Mouse (Mus musculus) embryonic facial prominence, embryonic 13.5 days (tissue): ENCODE data around the gene Hsd17b11. TPM values are rescaled to one million over a fixed set of nuclear protein-coding genes. Genes with fewer than 3 reads are reported as not detected.
"Not testable (repeated sequence)": the region's sequence is repeated elsewhere in the genome, so short reads cannot be mapped to it uniquely, and the experiment has no call there.

ENCODE experiments used
- ATAC-seq: fragments of 200-750 bp; cut with Nextera tagmentation; 2 replicates; pipeline ENCODE4 v1.8.0; 2017; ENCODE audit warnings: low read depth; ENCODE audit not compliant: insufficient number of reproducible peaks, insufficient read depth, low FRiP score, low TSS enrichment
- H3K27ac ChIP-seq: fragments of 300-500 bp; sonication (generic); 2 replicates; pipeline ENCODE4 v1.5.1; 2015; ENCODE audit warnings: moderate library complexity, mild to moderate bottlenecking, inconsistent platforms
- H3K27me3 ChIP-seq: fragments of 300-500 bp; sonication (generic); 2 replicates; pipeline ENCODE4 v1.6.1; 2015; ENCODE audit warnings: mild to moderate bottlenecking, inconsistent platforms
- H3K36me3 ChIP-seq: fragments of 300-500 bp; sonication (generic); 2 replicates; pipeline ENCODE4 v1.6.1; 2015; ENCODE audit warnings: mild to moderate bottlenecking, inconsistent platforms
- H3K4me1 ChIP-seq: fragments of 300-500 bp; sonication (generic); 2 replicates; pipeline ENCODE4 v1.6.1; 2015; ENCODE audit warnings: inconsistent platforms
- H3K4me2 ChIP-seq: fragments of 300-500 bp; sonication (generic); 2 replicates; pipeline ENCODE4 v1.6.1; 2015; ENCODE audit warnings: moderate library complexity, mild to moderate bottlenecking, inconsistent platforms
- H3K4me3 ChIP-seq: fragments of 300-500 bp; sonication (generic); 2 replicates; pipeline ENCODE4 v1.5.1; 2015; ENCODE audit warnings: mild to moderate bottlenecking, inconsistent platforms
- H3K9ac ChIP-seq: fragments of 300-500 bp; sonication (generic); 2 replicates; pipeline ENCODE4 v1.6.1; 2015; ENCODE audit warnings: mild to moderate bottlenecking, inconsistent platforms
- H3K9me3 ChIP-seq: fragments of 300-500 bp; sonication (generic); 2 replicates; pipeline ENCODE4 v1.6.1; 2016; ENCODE audit warnings: inconsistent platforms
- WGBS: fragments of 180-500 bp; shearing (Covaris S2); methylation state at CpG from one replicate; pipeline ENCODE4 v1.1.7; 2015; ENCODE audit warnings: mixed read lengths; 5-methylcytosine and 5-hydroxymethylcytosine counted together
- polyA plus RNA-seq: library from polyadenylated mRNA; unstranded; fragments of >200 nt; fragmentation: Nextera tagmentation; extraction: Ambion mirVana; gene quantifications from 2 replicates; pipeline ENCODE4 v1.2.1, GENCODE M21; 2015

The Hsd17b11 gene
- polyA plus RNA-seq, 1 experiment from 2014 or later: 2.8 TPM

DNA sequence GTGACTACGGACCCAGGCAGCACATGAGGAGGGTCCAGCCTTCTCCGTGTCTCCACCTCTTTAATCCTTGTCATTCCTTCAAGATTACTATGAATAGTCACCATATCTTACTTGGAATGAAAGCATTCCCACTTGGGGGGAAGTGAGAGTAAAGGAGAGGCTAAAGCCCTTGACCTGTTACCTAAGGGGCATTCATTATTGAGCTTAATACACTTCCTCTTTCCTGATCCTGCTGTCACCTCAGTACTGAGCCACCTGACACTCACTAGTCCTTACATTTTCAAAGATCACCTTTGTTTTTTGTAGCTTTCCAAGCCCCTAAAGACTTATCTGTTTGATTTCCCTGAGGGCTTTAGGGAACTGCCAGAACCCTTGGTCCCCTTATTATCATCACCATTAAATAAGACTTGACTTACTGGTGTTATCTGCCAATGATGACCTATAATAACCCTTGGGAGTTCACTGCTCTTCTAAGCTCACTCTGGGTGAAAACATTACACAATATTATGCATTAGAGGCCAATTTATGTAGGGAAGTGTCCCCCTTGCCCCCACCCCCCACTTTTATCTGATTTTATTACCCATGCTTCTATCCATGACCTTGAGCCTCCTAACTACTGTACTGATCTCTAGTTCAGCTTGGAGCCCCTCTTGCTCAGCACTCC is 10.8 kb upstream of the Hsd17b11 start:
- no peaks in the 10 kb centered on the region for H3K4me1 ChIP-seq
- H3K27me3 ChIP-seq: no peaks in the 10 kb centered on the region
- no peak overlapping the region for H3K9ac ChIP-seq
- H3K36me3 ChIP-seq: no peaks in the 10 kb centered on the region
- no peak overlapping the region for H3K4me2 ChIP-seq
- H3K27ac ChIP-seq: no peak overlapping the region
- 85% methylated on average over 2 of the region's 2 CpGs for WGBS
- no peaks in the 10 kb centered on the region for H3K9me3 ChIP-seq
- H3K4me3 ChIP-seq: no peak overlapping the region
- ATAC-seq: no peak

DNA sequence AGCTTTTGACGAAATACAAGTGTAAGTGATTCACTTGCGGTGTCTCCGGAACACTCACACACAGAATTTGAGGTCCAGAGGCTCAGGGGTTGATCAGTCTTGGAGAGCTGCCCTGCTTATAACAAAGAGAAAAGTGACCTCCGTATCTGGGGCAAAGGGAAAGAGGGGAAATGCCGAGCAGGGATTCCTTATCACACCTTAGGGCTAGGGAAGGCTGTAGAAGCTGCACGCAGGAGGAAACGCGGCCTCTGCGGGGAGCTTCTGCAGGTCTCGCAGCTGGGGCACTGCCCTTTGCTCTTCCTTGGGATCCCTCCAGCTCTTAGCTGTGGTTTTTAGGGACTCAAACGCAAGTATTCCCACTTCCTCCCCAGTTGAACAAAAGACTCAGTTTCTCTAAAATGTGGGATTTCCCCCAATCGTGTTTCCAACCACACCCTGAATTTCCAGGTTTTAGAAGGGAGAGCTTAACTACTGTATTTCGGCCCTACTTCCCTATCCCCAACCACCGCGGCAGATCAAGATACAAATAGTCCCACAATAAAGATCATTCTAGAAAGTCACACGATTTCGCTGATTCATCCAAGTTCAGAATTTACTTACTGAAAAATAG is 3.6 kb upstream of the Hsd17b11 start:
- peaks cover 15% of the 10 kb centered on the region for H3K27me3 ChIP-seq

DNA sequence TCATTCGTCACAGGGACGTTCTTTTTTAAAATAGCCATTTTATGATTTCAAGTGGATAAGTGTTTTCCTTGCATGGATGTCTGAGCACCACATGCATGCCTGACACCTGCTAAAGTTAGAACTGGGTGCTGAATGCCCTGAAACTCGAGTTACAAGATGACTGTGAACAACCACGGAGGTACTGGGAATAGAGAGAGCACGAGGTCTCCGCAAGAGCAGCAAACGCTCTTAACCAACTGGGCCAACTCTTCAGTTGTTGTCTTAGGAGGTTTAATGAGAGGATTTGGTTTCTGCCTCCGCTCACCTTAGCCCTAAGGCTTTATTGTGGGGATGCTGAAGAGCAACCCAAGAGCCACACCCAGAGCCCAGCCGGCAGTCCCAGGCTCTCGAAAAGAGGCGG is 3.0 kb upstream of the Hsd17b11 start:
- Histone ChIP-seq H3K27me3 (peaks cover 15% of the 10 kb centered on the region), H3K4me2 (no peak overlapping the region), H3K9ac (no peak overlapping the region), H3K36me3 (no peaks in the 10 kb centered on the region), H3K4me3 (no peak overlapping the region), H3K4me1 (peaks cover 20% of the 10 kb centered on the region; the same call in 1 of the 2 replicates), H3K27ac (no peak overlapping the region), H3K9me3 (no peaks in the 10 kb centered on the region)
- no peak for ATAC-seq
- WGBS: 51% methylated on average over 11 of the region's 11 CpGs

More for the DNA sequence above, 3.6 kb upstream of the Hsd17b11 start:
- Histone ChIP-seq H3K27ac (no peak overlapping the region), H3K4me2 (no peak overlapping the region), H3K4me3 (no peak overlapping the region), H3K36me3 (no peaks in the 10 kb centered on the region), H3K4me1 (peaks cover 20% of the 10 kb centered on the region; the same call in 1 of the 2 replicates), H3K9me3 (no peaks in the 10 kb centered on the region), H3K9ac (no peak overlapping the region)
- 37% methylated on average over 17 of the region's 17 CpGs for WGBS
- ATAC-seq: no peak

- peaks cover 20% of the 10 kb centered on the region; the same call in 1 of the 2 replicates for H3K4me1 ChIP-seq
- peaks cover 15% of the 10 kb centered on the region for H3K27me3 ChIP-seq
- H3K4me3 ChIP-seq, H3K9me3 ChIP-seq, H3K9ac ChIP-seq, H3K27ac ChIP-seq, H3K36me3 ChIP-seq, H3K4me2 ChIP-seq, ATAC-seq: not testable (repeated sequence)
- WGBS: 72% methylated on average over 5 of the region's 5 CpGs
Observed at GRCm38 (mm10) chr5:104024193-104024592, 2.5 kb upstream of the Hsd17b11 start.

- ATAC-seq: no peak
- H3K9me3 ChIP-seq: no peaks in the 10 kb centered on the region
- no peak overlapping the region for H3K9ac ChIP-seq
- peaks cover 15% of the 10 kb centered on the region for H3K27me3 ChIP-seq
- H3K27ac ChIP-seq: no peak overlapping the region
- no peaks in the 10 kb centered on the region for H3K36me3 ChIP-seq
- H3K4me2 ChIP-seq: no peak overlapping the region
- 73% methylated on average over 8 of the region's 8 CpGs for WGBS
- H3K4me3 ChIP-seq: no peak overlapping the region
- H3K4me1 ChIP-seq: peaks cover 20% of the 10 kb centered on the region; the same call in 1 of the 2 replicates
Observed at GRCm38 (mm10) chr5:104023289-104024020, 1.7 kb upstream of the Hsd17b11 start.

- Histone ChIP-seq H3K27ac (no peak overlapping the region), H3K4me2 (peak overlapping the region; percentile 71), H3K27me3 (peaks cover 15% of the 10 kb centered on the region), H3K36me3 (peaks cover 5% of the 10 kb centered on the region; the same call in 1 of the 2 replicates), H3K4me3 (no peak overlapping the region), H3K4me1 (peaks cover 20% of the 10 kb centered on the region; the same call in 1 of the 2 replicates), H3K9me3 (no peaks in the 10 kb centered on the region), H3K9ac (no peak overlapping the region)
- 30% methylated on average over 5 of the region's 5 CpGs for WGBS
- no peak for ATAC-seq
Observed at GRCm38 (mm10) chr5:104022558-104022957, 839 bp upstream of the Hsd17b11 start.

DNA sequence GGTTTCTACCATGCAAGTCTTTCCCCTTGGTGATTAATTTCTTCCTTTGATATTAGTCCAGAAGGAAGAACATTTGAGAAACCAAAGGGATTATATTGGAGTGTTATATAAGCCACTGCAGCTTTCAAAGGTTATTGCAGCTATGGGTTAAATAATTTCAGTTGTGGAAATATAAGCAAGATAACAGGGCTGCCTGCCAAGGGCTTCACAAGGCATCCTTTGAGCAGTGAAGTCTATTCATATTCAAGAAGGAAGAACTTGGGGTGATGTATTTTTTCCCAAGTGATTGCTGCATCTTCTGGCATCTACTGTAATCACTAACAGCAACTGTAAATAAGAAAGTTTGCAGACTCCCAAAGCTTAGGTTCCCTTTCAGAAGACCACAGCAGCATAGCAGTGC is 10.3 kb downstream of the Hsd17b11 start:
- no peaks in the 10 kb centered on the region for H3K9me3 ChIP-seq
- no peak overlapping the region for H3K4me3 ChIP-seq
- H3K27me3 ChIP-seq: no peaks in the 10 kb centered on the region
- no peak for ATAC-seq
- no peak overlapping the region for H3K9ac ChIP-seq
- H3K27ac ChIP-seq: no peak overlapping the region
- H3K4me1 ChIP-seq: no peaks in the 10 kb centered on the region
- peaks cover 4% of the 10 kb centered on the region; the same call in 1 of the 2 replicates for H3K36me3 ChIP-seq
- no peak overlapping the region for H3K4me2 ChIP-seq

DNA sequence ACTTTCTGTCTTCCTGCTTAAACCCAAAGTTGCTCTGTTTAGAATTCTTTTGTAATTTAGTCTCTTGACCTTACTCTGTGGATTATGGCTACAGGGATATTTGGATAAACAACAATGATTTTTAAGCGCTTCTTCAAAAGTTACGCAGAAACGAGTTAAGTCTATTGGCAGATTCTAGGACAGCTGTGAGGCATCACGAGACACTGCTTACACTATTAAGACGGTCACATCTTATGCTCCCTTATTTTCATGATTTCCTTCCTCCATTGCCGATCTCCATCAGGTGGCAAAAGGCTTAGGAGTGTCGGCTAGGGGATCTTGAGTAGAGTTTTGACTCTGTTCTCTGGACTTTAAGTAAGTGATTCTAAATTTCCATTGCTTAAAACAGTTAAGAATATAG is 11.5 kb downstream of the Hsd17b11 start:
- H3K36me3 ChIP-seq: no peaks in the 10 kb centered on the region; the same call in 1 of the 2 replicates
- no peaks in the 10 kb centered on the region for H3K4me1 ChIP-seq
- no peaks in the 10 kb centered on the region for H3K27me3 ChIP-seq
- no peaks in the 10 kb centered on the region for H3K9me3 ChIP-seq
- ATAC-seq: no peak
- no peak overlapping the region for H3K4me3 ChIP-seq
- no peak overlapping the region for H3K4me2 ChIP-seq
- H3K27ac ChIP-seq: no peak overlapping the region
- H3K9ac ChIP-seq: no peak overlapping the region
- WGBS: 91% methylated on average over 7 of the region's 7 CpGs

GRCm38 (mm10) chr5:104009421-104009820 is 12.3 kb downstream of the Hsd17b11 start:
- WGBS: 88% methylated on average over 3 of the region's 3 CpGs
- Histone ChIP-seq H3K9ac (no peak overlapping the region), H3K27ac (no peak overlapping the region), H3K4me1 (no peaks in the 10 kb centered on the region), H3K36me3 (no peaks in the 10 kb centered on the region; the same call in 1 of the 2 replicates), H3K9me3 (no peaks in the 10 kb centered on the region), H3K27me3 (no peaks in the 10 kb centered on the region), H3K4me3 (no peak overlapping the region), H3K4me2 (no peak overlapping the region)
- no peak for ATAC-seq

- WGBS: 75% methylated on average over 5 of the region's 5 CpGs
- H3K4me1 ChIP-seq: no peaks in the 10 kb centered on the region
- no peaks in the 10 kb centered on the region for H3K9me3 ChIP-seq
- H3K27ac ChIP-seq: no peak overlapping the region
- H3K36me3 ChIP-seq: no peaks in the 10 kb centered on the region; the same call in 1 of the 2 replicates
- H3K4me3 ChIP-seq: no peak overlapping the region
- no peaks in the 10 kb centered on the region for H3K27me3 ChIP-seq
- no peak for ATAC-seq
- no peak overlapping the region for H3K4me2 ChIP-seq
- H3K9ac ChIP-seq: no peak overlapping the region
Observed at GRCm38 (mm10) chr5:104007801-104008200, 13.9 kb downstream of the Hsd17b11 start.

GRCm38 (mm10) chr5:104006811-104007210 is 14.9 kb downstream of the Hsd17b11 start:
- ATAC-seq: no peak
- Histone ChIP-seq H3K27me3 (no peaks in the 10 kb centered on the region), H3K36me3 (no peaks in the 10 kb centered on the region; the same call in 1 of the 2 replicates), H3K4me2 (no peak overlapping the region), H3K4me3 (no peak overlapping the region), H3K4me1 (no peaks in the 10 kb centered on the region), H3K9ac (no peak overlapping the region), H3K27ac (no peak overlapping the region), H3K9me3 (no peaks in the 10 kb centered on the region)
- 82% methylated on average over 3 of the region's 3 CpGs for WGBS
